Mouse (Mus musculus) adrenal gland, postnatal 25 days (tissue): ENCODE results near the gene Dnhd1. TPM values are rescaled to one million over a fixed set of nuclear protein-coding genes. Genes with fewer than 3 reads are reported as not detected.
A peak's percentile ranks its signal among the peaks of the same experiment; 100 is the strongest.
"Not testable (repeated sequence)": the region's sequence is repeated elsewhere in the genome, so short reads cannot be mapped to it uniquely, and the experiment has no call there.

Experiments used
- DNase-seq: peaks from one replicate; pipeline ENCODE4 v3.0.0; 2021; ENCODE audit warnings: mixed read lengths
- total RNA-seq: library from RNA; stranded (reverse); gene quantifications from 2 replicates; pipeline ENCODE4 v1.2.3, GENCODE M21; 2021

The Dnhd1 gene
- total RNA-seq, 1 experiment from 2014 or later, result 5.6 TPM

- DNase-seq, result no peak
Measured at GRCm38 (mm10) chr7:105740089-105740795, 89.6 kb downstream of the Dnhd1 start.

GRCm38 (mm10) chr7:105740851-105741250, 90.2 kb downstream of the Dnhd1 start:
- DNase-seq, result no peak

GRCm38 (mm10) chr7:105741978-105742377, 91.4 kb downstream of the Dnhd1 start:
- no peak for DNase-seq

DNA sequence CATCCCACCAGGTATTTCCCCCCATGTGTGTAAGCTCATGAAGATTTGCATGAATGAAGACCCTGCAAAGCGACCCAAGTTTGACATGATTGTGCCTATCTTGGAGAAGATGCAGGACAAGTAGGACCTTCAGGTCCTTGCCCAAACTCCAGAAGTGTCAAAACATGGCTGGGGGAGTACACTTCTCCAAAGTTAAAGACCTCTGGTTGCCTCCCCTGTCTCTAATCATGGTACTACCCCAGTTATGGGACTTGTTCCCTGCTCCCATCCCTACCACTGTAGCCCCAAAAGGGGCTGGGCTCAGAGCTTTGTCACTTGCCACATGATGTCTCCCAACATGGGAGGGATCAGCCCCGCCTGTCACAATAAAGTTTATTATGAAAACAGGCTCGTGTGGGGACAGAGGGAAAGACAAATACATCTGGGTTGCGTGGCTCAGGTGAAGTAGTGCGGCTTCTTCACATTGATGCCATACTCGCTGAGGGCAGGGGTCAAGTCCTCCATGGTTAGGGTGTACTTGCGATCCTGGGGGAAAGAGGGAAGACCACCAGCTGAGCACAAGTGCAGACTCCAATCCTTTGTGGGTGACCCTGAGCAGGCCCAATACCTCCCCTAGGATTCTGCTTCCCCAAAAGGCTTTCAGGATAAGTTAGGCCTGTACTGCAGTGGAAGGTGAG, 92.0 kb downstream of the Dnhd1 start:
- DNase-seq, result not testable (repeated sequence)

- DNase-seq, result not testable (repeated sequence)
Measured at GRCm38 (mm10) chr7:105743246-105743925, 92.8 kb downstream of the Dnhd1 start.

- DNase-seq, result peak; percentile 87
Measured at GRCm38 (mm10) chr7:105743926-105744590, 93.4 kb downstream of the Dnhd1 start, which contains the start of gene Taf10. Gene Taf10 (minus strand): TSS chr7:105744361.

DNA sequence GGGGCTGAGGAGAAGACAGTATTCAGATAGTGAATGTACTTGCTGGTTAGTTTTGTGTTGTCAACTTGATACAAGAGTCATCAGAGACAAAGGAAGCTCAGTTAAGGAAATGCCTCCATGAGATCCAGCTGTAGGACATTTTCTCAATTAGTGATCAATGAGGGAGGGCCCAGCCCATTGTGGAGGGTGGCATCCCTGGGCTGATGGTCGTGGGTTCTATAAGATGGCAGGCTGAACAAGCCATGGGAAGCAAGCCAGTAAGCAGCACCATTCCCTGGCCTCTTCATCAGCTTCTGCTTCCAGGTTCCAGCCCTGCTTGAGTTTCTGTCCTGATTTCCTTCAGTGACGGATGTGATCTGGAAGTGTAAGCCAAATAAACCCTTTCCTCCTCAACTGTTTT, 97.1 kb downstream of the Dnhd1 start:
- no peak for DNase-seq

DNA sequence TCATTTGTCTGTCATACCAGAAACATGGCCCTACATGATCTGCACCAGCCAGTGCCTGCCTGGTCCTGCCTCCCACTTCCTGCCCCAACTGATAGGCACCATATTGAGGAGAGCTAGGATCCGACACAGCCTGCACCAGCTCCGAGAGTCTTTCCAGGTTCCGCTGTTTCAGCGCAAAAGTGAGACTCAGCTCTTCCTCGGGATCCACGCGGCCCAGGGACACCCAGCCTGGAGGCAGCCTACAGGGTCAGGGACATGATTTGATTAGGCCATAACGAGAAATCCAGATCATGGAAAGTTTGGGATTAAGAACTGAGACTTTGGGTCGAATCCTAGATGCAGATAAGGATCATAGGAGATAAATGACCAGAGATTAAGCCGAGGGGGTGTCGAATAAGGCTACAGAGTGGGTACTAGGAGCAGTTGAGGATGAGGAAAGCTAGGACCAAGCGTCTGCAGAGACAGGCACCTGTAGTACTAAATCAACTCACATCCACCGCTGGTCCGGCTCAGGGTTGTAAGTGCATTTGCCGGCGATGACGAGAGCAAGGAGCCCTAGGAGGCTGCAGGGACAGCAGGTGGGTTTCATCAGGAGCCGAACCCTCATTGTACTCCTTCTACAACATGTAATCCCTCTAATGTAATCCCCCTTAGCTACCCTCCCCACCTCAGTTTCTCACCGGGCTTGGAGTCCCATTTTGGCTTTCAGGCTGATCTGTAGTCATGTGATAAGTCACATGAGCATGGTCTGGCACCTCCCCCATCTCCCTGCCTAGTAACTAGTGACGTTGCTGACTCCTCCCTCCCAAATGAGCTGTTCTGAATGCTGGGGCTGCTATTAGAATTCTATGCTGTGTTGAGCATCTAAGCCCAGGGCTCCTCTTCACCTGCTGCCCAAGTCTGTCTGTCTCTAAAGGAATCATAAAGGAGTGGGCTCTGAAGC, 101.1 kb downstream of the Dnhd1 start, which contains the start of gene Tpp1:
TSS of gene Tpp1 (minus strand) at position 745 of the 943 bp plus-strand sequence.
- DNase-seq, result peak; percentile 81

GRCm38 (mm10) chr7:105752716-105753115, 102.1 kb downstream of the Dnhd1 start:
- DNase-seq, result no peak

DNA sequence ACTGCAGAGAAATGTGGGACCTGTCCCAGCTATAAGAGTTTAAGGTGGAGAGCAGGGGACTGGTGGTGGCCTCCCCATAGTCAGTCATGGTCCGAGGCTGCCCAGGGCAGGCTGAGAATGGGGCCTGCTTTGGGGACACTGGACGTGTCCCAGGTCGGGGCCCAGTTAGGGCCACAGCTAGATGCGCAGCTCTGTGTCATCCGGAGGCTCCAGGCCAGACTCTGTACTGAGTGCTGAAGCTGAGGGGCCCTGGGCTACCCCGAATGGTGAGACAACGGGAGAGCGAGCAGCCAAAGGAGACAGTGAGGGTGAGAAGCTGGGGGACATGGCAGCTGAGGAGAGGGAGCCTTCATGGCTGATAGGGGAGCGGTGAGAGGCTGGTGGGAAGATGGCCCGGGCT, 102.7 kb downstream of the Dnhd1 start:
- DNase-seq, result no peak

DNA sequence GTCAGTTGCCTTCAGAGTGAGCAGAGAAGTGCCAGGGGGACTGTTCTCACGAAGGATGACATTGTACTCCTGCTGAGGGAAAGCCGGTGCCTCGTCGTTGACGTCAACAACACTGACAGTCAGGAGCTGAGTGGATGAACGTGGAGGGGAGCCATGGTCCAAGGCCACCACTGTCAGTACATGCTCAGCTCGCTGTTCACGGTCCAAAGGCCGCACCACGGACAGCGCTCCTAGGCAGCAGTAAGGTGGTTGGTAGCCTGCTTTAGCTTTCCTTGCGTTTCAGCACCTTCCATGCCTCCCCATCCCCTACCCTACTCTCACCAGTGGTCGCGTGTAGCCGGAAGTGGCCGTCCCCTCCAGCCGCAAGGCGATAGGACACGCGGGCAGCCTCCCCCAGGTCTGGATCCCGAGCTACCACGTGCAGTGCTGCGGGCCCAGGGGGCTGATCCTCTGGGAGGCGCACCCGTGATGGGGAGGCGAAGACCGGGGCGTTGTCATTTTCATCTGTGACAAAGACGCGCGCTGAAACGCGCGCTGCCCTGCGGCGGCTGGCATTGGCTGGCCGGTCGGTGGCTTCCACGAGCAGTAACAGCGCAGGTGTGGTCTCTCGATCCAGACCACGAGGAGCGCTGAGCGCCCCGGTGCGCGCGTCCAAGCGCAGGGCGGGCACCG, 111.3 kb downstream of the Dnhd1 start:
- DNase-seq, result no peak

- no peak for DNase-seq
Measured at GRCm38 (mm10) chr7:105762517-105763270, 112.1 kb downstream of the Dnhd1 start.

- DNase-seq, result no peak
Measured at GRCm38 (mm10) chr7:105764331-105764730, 113.7 kb downstream of the Dnhd1 start.

- no peak for DNase-seq
Measured at GRCm38 (mm10) chr7:105767729-105768165, 117.1 kb downstream of the Dnhd1 start.

DNA sequence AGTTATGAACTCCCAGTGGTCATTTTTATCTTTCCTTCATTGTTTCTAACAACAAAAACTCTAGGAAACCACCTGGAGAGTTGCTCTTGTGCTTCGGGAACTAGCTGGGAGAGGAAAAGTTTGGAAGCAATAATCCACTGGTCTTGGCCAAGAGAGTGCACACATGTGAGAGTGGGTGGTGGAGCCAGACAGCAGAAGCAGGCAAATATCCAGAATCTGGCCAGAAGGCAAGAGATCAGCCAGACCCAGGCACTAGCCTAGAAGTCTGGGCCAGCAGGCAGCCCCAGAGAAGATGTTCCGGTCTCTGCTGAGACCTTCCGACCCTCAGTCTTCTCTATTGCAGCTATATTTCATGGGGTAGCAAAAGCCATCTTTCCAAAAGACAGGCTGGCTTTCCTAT, 119.3 kb downstream of the Dnhd1 start:
- DNase-seq, result no peak
